Mouse (Mus musculus): ENCODE measurements around the gene Ccdc177.

- TF ChIP-seq CTCF (IDR thresholded peaks at IDR 0.05; ENCODE audit: borderline replicate concordance, insufficient read depth, low read depth, low read length) (no peak), POLR2A (IDR thresholded peaks at IDR 0.05; ENCODE audit: borderline replicate concordance, insufficient read depth, low read length) (no peak)
Observed at GRCm38 (mm10) chr12:80737283-80737600, 23.2 kb downstream of the Ccdc177 start.
